Mouse (Mus musculus) cerebellum, adult 11 months (tissue): Measurements from ENCODE around the gene Spata21.
"Not testable (repeated sequence)": the region's sequence is repeated elsewhere in the genome, so short reads cannot be mapped to it uniquely, and the experiment has no call there.

Experiments used
- DNase-seq: peaks from one replicate; pipeline ENCODE4 v3.0.0; 2022

The Spata21 gene

GRCm38 (mm10) chr4:141131531-141132061, 43.5 kb downstream of the Spata21 start:
- DNase-seq: no peak

GRCm38 (mm10) chr4:141132191-141132590, 44.1 kb downstream of the Spata21 start:
- DNase-seq: no peak

- no peak for DNase-seq
These were observed 45.1 kb downstream of the Spata21 start for GRCm38 (mm10) chr4:141133227-141133626.

- DNase-seq: no peak
These were observed 45.9 kb downstream of the Spata21 start for GRCm38 (mm10) chr4:141134031-141134441.

- DNase-seq: no peak
These were observed 46.8 kb downstream of the Spata21 start for GRCm38 (mm10) chr4:141134751-141135530.

GRCm38 (mm10) chr4:141136126-141136525, 48.0 kb downstream of the Spata21 start:
- DNase-seq: no peak

- not testable (repeated sequence) for DNase-seq
These were observed 49.6 kb downstream of the Spata21 start for GRCm38 (mm10) chr4:141137740-141138139.

GRCm38 (mm10) chr4:141138425-141139115, 50.4 kb downstream of the Spata21 start:
- no peak for DNase-seq

- peak; percentile 99 for DNase-seq
These were observed 51.2 kb downstream of the Spata21 start, which contains the start of gene Szrd1 for GRCm38 (mm10) chr4:141139116-141139970. Gene Szrd1, minus strand, starts transcription at chr4:141139775.

GRCm38 (mm10) chr4:141140354-141140753, 52.2 kb downstream of the Spata21 start:
- DNase-seq: not testable (repeated sequence)

GRCm38 (mm10) chr4:141140967-141141366, 52.8 kb downstream of the Spata21 start:
- no peak for DNase-seq

GRCm38 (mm10) chr4:141142285-141142811, 54.2 kb downstream of the Spata21 start:
- DNase-seq: peak; percentile 69

GRCm38 (mm10) chr4:141145124-141145523, 57.0 kb downstream of the Spata21 start:
- DNase-seq: not testable (repeated sequence)

GRCm38 (mm10) chr4:141146491-141147033, 58.4 kb downstream of the Spata21 start:
- no peak for DNase-seq

GRCm38 (mm10) chr4:141147112-141148008, 59.2 kb downstream of the Spata21 start, which contains the start of gene Fbxo42:
Gene Fbxo42, plus strand, starts transcription at chr4:141147913.
- DNase-seq: peak; percentile 95

- DNase-seq: no peak
These were observed 60.1 kb downstream of the Spata21 start for GRCm38 (mm10) chr4:141148009-141148801.

GRCm38 (mm10) chr4:141149116-141149515, 61.0 kb downstream of the Spata21 start:
- no peak for DNase-seq

- DNase-seq: no peak
These were observed 69.4 kb downstream of the Spata21 start for GRCm38 (mm10) chr4:141157485-141157884.

GRCm38 (mm10) chr4:141158609-141159008, 70.5 kb downstream of the Spata21 start:
- DNase-seq: no peak

GRCm38 (mm10) chr4:141159093-141159492, 71.0 kb downstream of the Spata21 start:
- no peak for DNase-seq
